Mouse (Mus musculus) retina, postnatal 1 day (tissue): ENCODE data around the gene Lrrtm4.

Experiments
- DNase-seq: peaks from one replicate; pipeline ENCODE4 v3.0.0-alpha.2; 2012

Gene Lrrtm4

GRCm38 (mm10) chr6:80018765-80019164, at the start of gene Lrrtm4:
TSS of gene Lrrtm4 (plus strand) at chr6:80018877.
- peak; percentile 68 for DNase-seq

- peak; percentile 40 for DNase-seq
These were observed 648 bp downstream of the Lrrtm4 start for GRCm38 (mm10) chr6:80019189-80019860.

- DNase-seq: peak; percentile 26
These were observed 1.2 kb downstream of the Lrrtm4 start for GRCm38 (mm10) chr6:80019861-80020230.

- no peak for DNase-seq
These were observed 38.2 kb downstream of the Lrrtm4 start for GRCm38 (mm10) chr6:80056849-80057248.

- DNase-seq: no peak
These were observed 59.3 kb downstream of the Lrrtm4 start for GRCm38 (mm10) chr6:80078001-80078400.

GRCm38 (mm10) chr6:80079290-80079689, 60.6 kb downstream of the Lrrtm4 start:
- DNase-seq: no peak

GRCm38 (mm10) chr6:80094909-80095308, 76.2 kb downstream of the Lrrtm4 start:
- no peak for DNase-seq

- DNase-seq: peak; percentile 14
These were observed 86.7 kb downstream of the Lrrtm4 start for GRCm38 (mm10) chr6:80105343-80105742.

GRCm38 (mm10) chr6:80105843-80106242, 87.2 kb downstream of the Lrrtm4 start:
- peak; percentile 14 for DNase-seq

GRCm38 (mm10) chr6:80126419-80126818, 107.7 kb downstream of the Lrrtm4 start:
- no peak for DNase-seq

- no peak for DNase-seq
These were observed 143.9 kb downstream of the Lrrtm4 start for GRCm38 (mm10) chr6:80162585-80162984.

GRCm38 (mm10) chr6:80181916-80182315, 163.2 kb downstream of the Lrrtm4 start:
- DNase-seq: no peak

GRCm38 (mm10) chr6:80182353-80182752, 163.7 kb downstream of the Lrrtm4 start:
- DNase-seq: peak; percentile 15

GRCm38 (mm10) chr6:80185489-80186113, 166.9 kb downstream of the Lrrtm4 start:
- DNase-seq: peak; percentile 13

GRCm38 (mm10) chr6:80186791-80187190, 168.1 kb downstream of the Lrrtm4 start:
- DNase-seq: no peak

- no peak for DNase-seq
These were observed 190.8 kb downstream of the Lrrtm4 start for GRCm38 (mm10) chr6:80209476-80209875.

GRCm38 (mm10) chr6:80210281-80210680, 191.6 kb downstream of the Lrrtm4 start:
- no peak for DNase-seq

- no peak for DNase-seq
These were observed 242.9 kb downstream of the Lrrtm4 start for GRCm38 (mm10) chr6:80261595-80261994.

- no peak for DNase-seq
These were observed 245.3 kb downstream of the Lrrtm4 start for GRCm38 (mm10) chr6:80263972-80264371.

- no peak for DNase-seq
These were observed 245.9 kb downstream of the Lrrtm4 start for GRCm38 (mm10) chr6:80264584-80264983.

- no peak for DNase-seq
These were observed 247.1 kb downstream of the Lrrtm4 start for GRCm38 (mm10) chr6:80265746-80266145.

- DNase-seq: no peak
These were observed 268.3 kb downstream of the Lrrtm4 start for GRCm38 (mm10) chr6:80286968-80287367.

- no peak for DNase-seq
These were observed 283.2 kb downstream of the Lrrtm4 start for GRCm38 (mm10) chr6:80301871-80302270.

- DNase-seq: no peak
These were observed 284.9 kb downstream of the Lrrtm4 start for GRCm38 (mm10) chr6:80303568-80303967.

- no peak for DNase-seq
These were observed 309.7 kb downstream of the Lrrtm4 start for GRCm38 (mm10) chr6:80328391-80328790.
